Mouse (Mus musculus) left cerebral cortex, postnatal 14 days (tissue): ENCODE measurements around the gene Ddc. TPM values are rescaled to one million over a fixed set of nuclear protein-coding genes. Genes with fewer than 3 reads are reported as not detected.

Experiments
- DNase-seq, 2 experiments: peaks; one replicate each; pipeline ENCODE4 v3.0.0; 2021 to 2022; ENCODE audit warnings: low spot score in 2 of 2, mixed read lengths in 1 of 2
- intact Hi-C: fragments of 180-260 bp; cut with DNase I; formaldehyde crosslinking; loops from one replicate; pipeline ENCODE4 v1.15.1; 2025
- total RNA-seq, 2 experiments: library from RNA; stranded (reverse); gene quantifications; 2 replicates each; pipeline ENCODE4 v1.2.3; 2021

The Ddc gene
- total RNA-seq, 2 experiments from 2014 or later, result 5.1 to 5.4 TPM

- DNase-seq, result no peak
- intact Hi-C loops, result no loop called here
These were observed 66.4 kb downstream of the Ddc start for GRCm38 (mm10) chr11:11831526-11831925.

GRCm38 (mm10) chr11:11830884-11831495 lies 67.0 kb downstream of the Ddc start:
- no peak for DNase-seq
- intact Hi-C loops, result no loop called here

DNA sequence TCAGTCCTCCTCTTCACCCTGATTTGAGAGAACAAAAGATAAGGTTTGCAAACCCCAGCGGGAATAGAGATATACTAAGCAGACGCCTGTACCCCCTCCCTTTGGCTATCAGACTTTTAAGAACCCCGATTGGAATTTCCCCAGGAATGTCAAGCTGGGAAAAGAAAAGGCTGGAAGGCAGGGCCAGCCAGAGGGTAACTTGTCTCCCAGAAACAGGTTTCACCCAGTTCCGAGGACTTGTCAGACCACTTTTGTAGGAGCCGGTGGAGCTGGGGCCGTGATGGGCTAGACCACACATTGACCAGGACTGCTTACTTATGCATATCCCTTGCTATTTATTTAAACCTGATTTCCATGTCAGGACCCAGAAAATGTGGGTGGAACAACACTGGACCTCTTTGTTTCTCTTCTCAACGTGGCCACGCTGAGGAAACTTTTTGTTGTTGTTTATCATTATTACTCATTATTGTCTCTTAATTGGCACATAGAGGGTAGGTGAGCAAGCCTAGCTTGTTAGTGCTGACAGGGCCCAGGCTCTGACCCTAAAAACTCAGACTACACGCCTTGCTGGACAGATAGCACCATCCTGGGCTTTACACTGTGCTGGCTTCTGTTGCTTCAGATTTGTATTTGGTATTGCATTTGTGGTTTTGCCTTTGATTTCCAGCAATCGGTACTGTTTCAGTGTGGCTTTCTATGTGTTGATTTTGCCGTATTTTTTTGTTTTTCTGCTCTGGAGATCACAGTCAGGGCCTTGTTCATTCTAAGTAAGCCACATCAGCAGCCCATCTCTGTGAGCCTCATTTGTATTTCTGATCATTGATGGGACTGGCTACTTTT lies 68.6 kb downstream of the Ddc start:
- DNase-seq, result no peak
- intact Hi-C loops, result no loop called here

DNA sequence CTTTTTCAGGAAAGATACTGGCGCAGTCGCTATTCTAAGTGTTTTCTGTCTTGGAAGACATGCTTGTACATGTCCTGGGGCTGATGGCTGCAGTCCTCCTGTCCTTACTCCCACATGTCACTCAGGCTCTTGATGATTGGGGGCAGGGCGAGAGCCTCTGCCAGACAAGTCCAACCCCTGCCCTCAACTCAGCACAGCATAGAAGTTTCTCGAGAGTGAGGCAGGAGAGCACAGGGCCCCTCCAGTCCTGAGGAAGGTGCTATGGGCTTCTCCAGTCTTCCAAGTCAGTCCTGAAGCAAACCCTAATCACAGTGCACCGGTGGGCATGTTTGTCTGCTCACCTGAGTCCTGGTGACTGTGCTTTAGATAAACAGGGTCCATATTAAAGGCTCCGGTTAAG lies 69.2 kb downstream of the Ddc start:
- intact Hi-C loops, result no loop called here
- DNase-seq, result no peak

GRCm38 (mm10) chr11:11828251-11828650 lies 69.7 kb downstream of the Ddc start:
- intact Hi-C loops, result no loop called here
- no peak for DNase-seq

- no peak for DNase-seq
- intact Hi-C loops, result no loop called here
These were observed 71.5 kb downstream of the Ddc start for GRCm38 (mm10) chr11:11826475-11826874.

GRCm38 (mm10) chr11:11825670-11826069 lies 72.3 kb downstream of the Ddc start:
- DNase-seq, result no peak
- intact Hi-C loops, result no loop called here

DNA sequence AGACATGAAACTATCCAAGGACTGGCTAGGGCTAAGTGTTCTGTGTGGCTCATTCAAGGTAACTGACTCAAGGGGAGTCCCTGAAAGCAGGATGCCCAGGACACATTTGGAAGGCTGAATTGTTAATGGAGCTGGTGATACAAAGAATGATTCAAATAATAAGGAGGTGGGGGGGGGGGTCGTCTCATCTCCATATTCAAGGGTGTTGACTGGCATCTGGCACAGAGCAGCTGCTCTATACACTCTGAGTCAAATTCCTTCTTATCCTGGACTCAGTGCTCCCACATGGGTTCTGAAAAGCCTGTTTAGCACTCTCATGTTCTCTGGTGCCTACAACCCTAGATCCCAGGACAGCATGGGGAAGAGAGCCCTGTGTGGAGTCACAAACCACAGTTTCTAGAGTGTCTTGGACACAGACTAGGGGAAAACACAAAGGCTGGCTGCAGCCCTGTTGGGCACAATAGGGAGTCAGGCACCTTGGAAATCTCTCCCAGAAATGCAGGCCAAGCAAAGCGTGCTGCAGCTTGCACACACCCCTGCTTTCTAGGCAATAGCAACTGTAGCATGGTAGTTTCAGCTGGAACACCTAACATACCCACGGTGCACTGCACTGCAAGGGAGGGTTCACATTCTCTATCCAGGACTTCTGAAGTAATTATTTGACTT lies 72.8 kb downstream of the Ddc start:
- no peak for DNase-seq
- intact Hi-C loops, result loop anchor here (5.0 kb wide), 3 partner anchors 212 to 532 kb away; partner anchors contain the start of gene Grb10

DNA sequence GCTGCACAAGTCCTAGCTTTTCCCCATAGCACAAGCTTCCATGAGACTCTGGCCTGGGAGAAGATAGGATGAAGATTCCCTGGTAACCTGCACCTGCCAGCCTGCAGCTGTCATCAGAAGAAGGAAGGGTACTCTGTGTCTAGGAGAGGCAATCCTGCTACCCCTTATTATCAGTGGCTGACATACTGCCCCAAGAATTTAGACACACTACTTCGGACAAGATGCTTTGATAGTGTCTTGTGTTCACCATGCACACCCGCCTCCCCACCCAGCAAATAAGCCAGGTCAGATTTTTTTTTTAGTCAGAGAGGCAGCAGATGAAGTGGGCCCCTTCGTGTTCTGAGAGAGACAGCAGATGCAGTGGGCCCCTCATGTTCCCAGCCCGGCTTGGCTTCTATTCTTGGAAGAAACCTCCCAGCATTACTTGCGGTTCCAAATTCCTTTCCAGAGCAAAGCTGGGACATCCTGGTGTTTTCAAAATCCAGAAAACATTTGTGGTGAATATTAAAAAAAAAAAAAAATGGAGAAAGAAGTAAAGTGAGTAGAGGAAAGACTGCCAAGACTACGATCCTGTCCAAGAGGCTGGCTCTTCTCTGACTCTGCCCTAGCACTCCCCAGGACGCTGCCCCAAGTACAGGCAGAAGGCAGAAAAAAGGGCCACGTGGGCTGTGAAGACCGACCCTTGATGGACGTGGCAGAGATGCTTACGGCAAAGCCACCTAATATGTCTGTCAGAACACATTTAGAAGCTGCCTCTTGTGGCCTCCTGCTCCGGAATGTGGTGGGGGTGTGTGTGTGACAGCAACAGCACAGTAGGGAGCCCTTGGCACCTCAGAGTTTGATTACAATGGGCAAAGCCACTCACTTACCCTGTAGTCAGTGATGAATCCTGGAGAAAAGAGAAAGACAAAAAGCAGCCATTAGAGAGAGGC lies 73.7 kb downstream of the Ddc start:
- intact Hi-C loops, result loop anchor here (5.0 kb wide), 3 partner anchors 213 to 533 kb away; partner anchors contain the start of gene Grb10
- DNase-seq, result no peak

DNA sequence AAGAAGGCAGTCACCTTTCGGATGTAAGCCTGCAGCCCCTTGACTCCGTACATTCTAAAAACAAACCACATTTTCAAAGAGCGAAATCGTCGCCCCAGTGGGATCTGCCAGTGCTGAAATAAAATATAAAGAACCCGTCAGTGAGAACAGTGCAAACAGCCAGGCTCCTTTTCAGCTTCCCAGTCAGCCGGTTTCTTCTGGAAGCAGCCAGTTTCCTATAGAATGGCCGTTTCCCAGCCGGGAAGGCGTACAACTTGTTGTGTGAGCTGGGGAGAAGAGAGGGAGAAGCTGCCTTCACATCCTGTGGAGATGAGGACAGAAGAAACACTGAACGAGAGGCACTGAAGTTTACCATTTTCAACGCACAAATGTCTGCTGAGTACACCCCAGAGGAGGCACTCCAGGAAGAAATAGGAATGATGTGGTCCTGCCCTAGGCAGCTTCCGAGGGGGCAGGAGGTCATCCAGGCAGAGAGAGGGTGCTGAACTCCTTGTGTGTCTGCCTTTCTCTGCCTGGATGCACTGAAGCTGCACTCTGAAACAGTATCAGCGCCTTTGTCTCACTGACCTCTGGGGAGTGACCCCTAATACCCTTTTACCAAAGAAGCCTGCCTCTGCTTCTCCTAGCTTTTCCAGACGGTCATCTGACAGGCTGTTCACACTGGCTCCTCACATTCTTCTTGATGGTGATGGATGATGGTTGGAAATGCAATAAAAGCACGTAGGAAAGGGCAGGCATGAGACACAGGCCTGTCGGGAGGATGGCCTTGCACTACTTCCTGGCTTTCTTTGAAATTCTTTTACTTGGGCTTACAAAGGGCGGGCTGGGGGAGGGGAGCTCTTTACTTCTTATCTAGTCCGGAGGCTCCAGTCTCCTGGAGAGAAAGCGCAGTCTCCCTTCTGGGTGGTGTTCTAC lies 75.5 kb downstream of the Ddc start:
- peak in 1 of 2 experiments; percentile 12 for DNase-seq
- intact Hi-C loops, result loop anchor here (5.0 kb wide), 3 partner anchors 215 to 535 kb away; partner anchors contain the start of gene Grb10

- DNase-seq, result peak; percentile 26 to 29
- intact Hi-C loops, result loop anchor here (5.0 kb wide), 3 partner anchors 216 to 536 kb away; partner anchors contain the start of gene Grb10
These were observed 76.5 kb downstream of the Ddc start for GRCm38 (mm10) chr11:11821387-11821975.

- no peak for DNase-seq
- intact Hi-C loops, result loop anchor here (1.0 to 5.0 kb wide), 4 partner anchors 153 to 537 kb away; partner anchors contain the start of gene Grb10
These were observed 77.2 kb downstream of the Ddc start for GRCm38 (mm10) chr11:11820737-11821136.

- DNase-seq, result peak; percentile 91 to 94
- intact Hi-C loops, result loop anchor here (1.0 to 5.0 kb wide), 4 partner anchors 153 to 537 kb away; partner anchors contain the start of gene Grb10
These were observed 77.7 kb downstream of the Ddc start for GRCm38 (mm10) chr11:11820251-11820650.

GRCm38 (mm10) chr11:11819206-11819605 lies 78.7 kb downstream of the Ddc start:
- intact Hi-C loops, result no loop called here
- DNase-seq, result no peak

GRCm38 (mm10) chr11:11818797-11819196 lies 79.1 kb downstream of the Ddc start:
- intact Hi-C loops, result no loop called here

DNA sequence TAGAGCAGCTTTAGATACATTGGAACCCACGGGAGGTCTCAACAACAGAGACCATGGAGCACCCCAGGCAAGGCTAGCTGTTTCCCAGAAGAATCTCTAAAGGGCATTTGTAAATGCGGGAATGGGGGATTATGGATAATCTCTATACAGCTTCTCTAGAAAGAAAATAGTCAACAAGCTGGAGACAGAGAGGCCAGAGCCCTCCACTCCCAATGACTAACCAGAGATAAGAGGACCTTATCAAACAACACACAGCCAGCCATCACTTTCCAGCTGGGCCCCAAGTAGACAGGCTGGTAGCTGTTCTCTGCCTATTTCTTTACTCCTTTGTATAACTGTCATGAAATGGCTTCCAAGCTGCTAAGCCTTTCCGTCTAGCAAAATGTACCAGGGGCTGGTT lies 82.2 kb downstream of the Ddc start:
- DNase-seq, result no peak
- intact Hi-C loops, result no loop called here

More at GRCm38 (mm10) chr11:11818797-11819196, 79.1 kb downstream of the Ddc start:
- no peak for DNase-seq

GRCm38 (mm10) chr11:11811906-11812480 lies 86.0 kb downstream of the Ddc start:
- intact Hi-C loops, result loop anchor here (5.0 kb wide), 1 partner anchor 730 kb away; no protein-coding TSS in a partner anchor
- DNase-seq, result peak; percentile 78 to 85
